Mouse (Mus musculus): ENCODE measurements around the gene Hapln4.

DNA sequence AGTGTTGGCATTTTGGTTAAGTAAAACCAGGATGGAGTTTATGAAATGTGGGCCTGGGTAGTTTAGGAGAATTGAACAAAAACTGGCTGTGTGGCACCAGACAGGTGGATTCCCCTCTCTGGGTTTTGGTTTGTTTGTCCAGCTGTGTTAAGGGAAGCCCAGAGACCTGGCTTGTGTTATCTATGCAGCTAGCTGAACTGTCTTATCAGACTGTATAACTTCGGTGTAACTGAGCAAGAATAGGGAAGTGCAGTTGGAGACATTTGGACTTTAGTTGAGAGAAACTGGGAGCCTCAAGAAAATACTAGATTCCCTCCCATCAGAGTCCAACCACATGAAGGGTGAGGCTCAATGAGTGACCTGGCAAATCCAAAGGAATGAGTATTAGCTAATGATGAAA is 9.6 kb upstream of the Hapln4 start:
- TF ChIP-seq CTCF (IDR thresholded peaks at IDR 0.05; ENCODE audit: insufficient read depth, low read depth, low read length) (no peak), POLR2A (IDR thresholded peaks at IDR 0.05; ENCODE audit: insufficient read depth, low read depth, low read length) (no peak)

All from olfactory bulb, adult 2 months (tissue).